Mouse (Mus musculus): ENCODE data around the gene Mpst. TPM values are rescaled to one million over a fixed set of nuclear protein-coding genes. Genes with fewer than 3 reads are reported as not detected.

The Mpst gene
- polyA plus RNA-seq, 1 experiment from 2014 or later: 2.1 TPM

GRCm38 (mm10) chr15:78430874-78431273, 24.7 kb downstream of the Mpst start:
- Histone ChIP-seq H3K36me3 (peaks cover 46% of the 10 kb centered on the region), H3K9me3 (replicated peaks) (no peaks in the 10 kb centered on the region), H3K27ac (peak overlapping the region; percentile 25; the same call in 1 of the 2 replicates), H3K4me3 (no peak overlapping the region), H3K27me3 (ENCODE audit: low read depth, poor library complexity, severe bottlenecking) (peaks cover 7% of the 10 kb centered on the region), H3K4me1 (peaks cover 46% of the 10 kb centered on the region)
- WGBS: 89% methylated on average over 10 of the region's 10 CpGs
- no peak for DNase-seq (ENCODE audit: low spot score)

- peaks cover 53% of the 10 kb centered on the region for H3K36me3 ChIP-seq
- DNase-seq (ENCODE audit: low spot score): no peak
- H3K27ac ChIP-seq: no peak overlapping the region
- peaks cover 15% of the 10 kb centered on the region for H3K27me3 ChIP-seq (ENCODE audit: low read depth, poor library complexity, severe bottlenecking)
- no peak overlapping the region for H3K4me3 ChIP-seq
- H3K4me1 ChIP-seq: peaks cover 54% of the 10 kb centered on the region
- WGBS: 82% methylated on average over 7 of the region's 7 CpGs
- H3K9me3 ChIP-seq (replicated peaks): no peaks in the 10 kb centered on the region
These were observed 25.4 kb downstream of the Mpst start for GRCm38 (mm10) chr15:78431541-78432121.

- peaks cover 37% of the 10 kb centered on the region for H3K27me3 ChIP-seq (ENCODE audit: low read depth, poor library complexity, severe bottlenecking)
- H3K36me3 ChIP-seq: peaks cover 54% of the 10 kb centered on the region
- WGBS: 31% methylated on average over 6 of the region's 6 CpGs
- peak; percentile 53 for DNase-seq (ENCODE audit: low spot score)
- H3K4me3 ChIP-seq: no peak overlapping the region
- peaks cover 56% of the 10 kb centered on the region for H3K4me1 ChIP-seq
- no peak overlapping the region for H3K27ac ChIP-seq
- no peaks in the 10 kb centered on the region for H3K9me3 ChIP-seq (replicated peaks)
These were observed 28.8 kb downstream of the Mpst start for GRCm38 (mm10) chr15:78434896-78435520.

- 87% methylated on average over 11 of the region's 11 CpGs for whole genome bisulfite sequencing
- no peaks in the 10 kb centered on the region for H3K9me3 ChIP-seq (replicated peaks)
- DNase-seq (ENCODE audit: low spot score): no peak
- peaks cover 54% of the 10 kb centered on the region for H3K36me3 ChIP-seq
- H3K4me1 ChIP-seq: peaks cover 54% of the 10 kb centered on the region
- H3K4me3 ChIP-seq: no peak overlapping the region
- peak overlapping the region; percentile 75; the same call in 1 of the 2 replicates for H3K27ac ChIP-seq
- H3K27me3 ChIP-seq (ENCODE audit: low read depth, poor library complexity, severe bottlenecking): peaks cover 37% of the 10 kb centered on the region
These were observed 29.5 kb downstream of the Mpst start for GRCm38 (mm10) chr15:78435681-78436080.

GRCm38 (mm10) chr15:78436380-78437192, 30.4 kb downstream of the Mpst start:
- Histone ChIP-seq H3K36me3 (peaks cover 45% of the 10 kb centered on the region), H3K27ac (peak overlapping the region; percentile 75), H3K27me3 (ENCODE audit: low read depth, poor library complexity, severe bottlenecking) (peaks cover 37% of the 10 kb centered on the region), H3K4me3 (peak overlapping the region; percentile 50), H3K4me1 (peaks cover 57% of the 10 kb centered on the region), H3K9me3 (replicated peaks) (no peaks in the 10 kb centered on the region)
- 7% methylated on average over 32 of the region's 32 CpGs for WGBS
- peak; percentile 74 for DNase-seq (ENCODE audit: low spot score)

- Histone ChIP-seq H3K27ac (peak overlapping the region; percentile 75), H3K4me3 (peak overlapping the region; percentile 50), H3K27me3 (ENCODE audit: low read depth, poor library complexity, severe bottlenecking) (peaks cover 37% of the 10 kb centered on the region), H3K4me1 (peaks cover 57% of the 10 kb centered on the region), H3K36me3 (peaks cover 36% of the 10 kb centered on the region), H3K9me3 (replicated peaks) (no peaks in the 10 kb centered on the region)
- WGBS: 12% methylated on average over 23 of the region's 23 CpGs
- peak; percentile 59 for DNase-seq (ENCODE audit: low spot score)
These were observed 31.2 kb downstream of the Mpst start for GRCm38 (mm10) chr15:78437237-78438017.

GRCm38 (mm10) chr15:78438018-78438394, 31.8 kb downstream of the Mpst start:
- no peaks in the 10 kb centered on the region for H3K9me3 ChIP-seq (replicated peaks)
- peaks cover 31% of the 10 kb centered on the region for H3K36me3 ChIP-seq
- no peak for DNase-seq (ENCODE audit: low spot score)
- H3K4me1 ChIP-seq: peaks cover 57% of the 10 kb centered on the region
- peaks cover 37% of the 10 kb centered on the region for H3K27me3 ChIP-seq (ENCODE audit: low read depth, poor library complexity, severe bottlenecking)
- WGBS: 49% methylated on average over 4 of the region's 4 CpGs
- H3K27ac ChIP-seq: peak overlapping the region; percentile 75
- H3K4me3 ChIP-seq: no peak overlapping the region

GRCm38 (mm10) chr15:78438505-78438904, 32.3 kb downstream of the Mpst start:
- Histone ChIP-seq H3K27ac (no peak overlapping the region), H3K36me3 (peaks cover 26% of the 10 kb centered on the region), H3K9me3 (replicated peaks) (no peaks in the 10 kb centered on the region), H3K4me1 (peaks cover 58% of the 10 kb centered on the region), H3K27me3 (ENCODE audit: low read depth, poor library complexity, severe bottlenecking) (peaks cover 37% of the 10 kb centered on the region), H3K4me3 (no peak overlapping the region)
- DNase-seq (ENCODE audit: low spot score): no peak
- 59% methylated on average over 8 of the region's 8 CpGs for WGBS

GRCm38 (mm10) chr15:78438973-78439372, 32.8 kb downstream of the Mpst start:
- H3K36me3 ChIP-seq: peaks cover 21% of the 10 kb centered on the region
- no peak overlapping the region for H3K4me3 ChIP-seq
- WGBS: 64% methylated on average over 9 of the region's 9 CpGs
- no peak for DNase-seq (ENCODE audit: low spot score)
- no peak overlapping the region for H3K27ac ChIP-seq
- peaks cover 62% of the 10 kb centered on the region for H3K4me1 ChIP-seq
- no peaks in the 10 kb centered on the region for H3K9me3 ChIP-seq (replicated peaks)
- H3K27me3 ChIP-seq (ENCODE audit: low read depth, poor library complexity, severe bottlenecking): peaks cover 37% of the 10 kb centered on the region

GRCm38 (mm10) chr15:78442231-78442630, 36.0 kb downstream of the Mpst start:
- Histone ChIP-seq H3K4me3 (no peak overlapping the region), H3K36me3 (no peaks in the 10 kb centered on the region), H3K9me3 (replicated peaks) (no peaks in the 10 kb centered on the region), H3K27me3 (ENCODE audit: low read depth, poor library complexity, severe bottlenecking) (peaks cover 16% of the 10 kb centered on the region), H3K4me1 (peaks cover 32% of the 10 kb centered on the region), H3K27ac (no peak overlapping the region)
- DNase-seq (ENCODE audit: low spot score): no peak
- 88% methylated on average over 19 of the region's 19 CpGs for WGBS

- WGBS: 64% methylated on average over 6 of the region's 6 CpGs
- DNase-seq (ENCODE audit: low spot score): no peak
- Histone ChIP-seq H3K36me3 (no peaks in the 10 kb centered on the region), H3K9me3 (replicated peaks) (no peaks in the 10 kb centered on the region), H3K27ac (no peak overlapping the region), H3K4me3 (no peak overlapping the region), H3K27me3 (ENCODE audit: low read depth, poor library complexity, severe bottlenecking) (peaks cover 1% of the 10 kb centered on the region; the same call in 1 of the 2 replicates), H3K4me1 (peaks cover 24% of the 10 kb centered on the region)
These were observed 37.6 kb downstream of the Mpst start for GRCm38 (mm10) chr15:78443857-78444256.

- Histone ChIP-seq H3K4me3 (no peak overlapping the region), H3K27ac (peak overlapping the region; percentile 86), H3K36me3 (no peaks in the 10 kb centered on the region), H3K27me3 (ENCODE audit: low read depth, poor library complexity, severe bottlenecking) (no peaks in the 10 kb centered on the region), H3K9me3 (replicated peaks) (no peaks in the 10 kb centered on the region), H3K4me1 (peaks cover 30% of the 10 kb centered on the region)
- DNase-seq (ENCODE audit: low spot score): no peak
- WGBS: 51% methylated on average over 7 of the region's 7 CpGs
These were observed 40.9 kb downstream of the Mpst start for GRCm38 (mm10) chr15:78447121-78447520.
